Mouse (Mus musculus): ENCODE data around the gene Gabrd. TPM values are rescaled to one million over a fixed set of nuclear protein-coding genes. Genes with fewer than 3 reads are reported as not detected.

Gene Gabrd
- polyA plus RNA-seq, 1 experiment = 0.28 TPM

DNA sequence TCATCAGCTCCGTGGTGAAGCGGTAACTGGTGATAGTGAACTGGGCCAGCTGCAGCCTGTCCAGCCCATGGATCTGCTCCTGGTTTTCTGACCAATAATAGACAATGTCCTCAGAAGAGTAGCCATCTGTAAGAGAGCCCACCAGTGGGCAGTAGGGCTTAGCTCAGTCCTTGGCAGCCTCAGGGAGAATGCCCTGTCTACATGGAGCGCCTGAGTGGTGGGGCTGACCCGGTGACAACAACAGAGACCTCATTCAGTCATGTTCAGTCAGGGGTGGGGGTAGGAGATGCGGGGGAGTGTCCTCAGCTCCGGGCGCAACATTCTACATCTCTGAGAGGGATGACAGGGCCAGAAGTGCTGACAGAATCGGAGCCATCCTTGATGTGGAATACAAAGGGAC is 10.7 kb downstream of the Gabrd start:
- Histone ChIP-seq H3K4me3 (ENCODE audit: insufficient read depth, low read length) (no peak overlapping the region), H3K27ac (ENCODE audit: insufficient read depth, low read depth, low read length) (no peak overlapping the region), H3K4me1 (ENCODE audit: control insufficient read depth, insufficient read depth, low read length) (no peaks in the 10 kb centered on the region)
- TF ChIP-seq POLR2A (IDR thresholded peaks at IDR 0.05; ENCODE audit: borderline replicate concordance, low read depth, low read length) = no peak
- TF ChIP-seq CTCF (IDR thresholded peaks at IDR 0.05; ENCODE audit: low read depth, low read length) = no peak

GRCm38 (mm10) chr4:155383326-155383725 is 14.6 kb downstream of the Gabrd start:
- TF ChIP-seq CTCF (IDR thresholded peaks at IDR 0.05; ENCODE audit: low read depth, low read length) (no peak), POLR2A (IDR thresholded peaks at IDR 0.05; ENCODE audit: borderline replicate concordance, low read depth, low read length) (no peak)
- Histone ChIP-seq H3K4me3 (ENCODE audit: insufficient read depth, low read length) (no peak overlapping the region), H3K4me1 (ENCODE audit: control insufficient read depth, insufficient read depth, low read length) (no peaks in the 10 kb centered on the region), H3K27ac (ENCODE audit: insufficient read depth, low read depth, low read length) (no peak overlapping the region)

DNA sequence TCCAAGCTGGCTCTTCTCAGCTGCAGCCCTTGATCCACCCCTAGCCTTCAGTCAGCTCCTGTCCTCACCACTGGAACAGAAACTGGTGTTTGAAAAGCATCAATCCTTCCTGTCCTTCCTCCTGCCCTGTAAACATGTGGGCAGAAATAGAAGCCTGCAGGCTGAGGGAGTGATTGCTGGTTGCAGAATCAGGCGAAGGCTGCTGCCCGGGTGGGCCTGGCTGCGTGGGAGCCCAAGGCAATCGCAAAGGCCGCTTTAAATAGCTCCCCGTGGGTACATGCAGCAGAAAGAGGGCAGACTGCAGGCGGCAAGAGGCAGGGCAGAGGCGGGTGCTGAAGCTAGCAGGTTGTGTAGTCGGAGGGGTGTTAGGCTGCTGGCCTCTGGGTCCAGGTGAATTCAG is 15.2 kb downstream of the Gabrd start:
- Histone ChIP-seq H3K4me1 (ENCODE audit: control insufficient read depth, insufficient read depth, low read length) (no peaks in the 10 kb centered on the region), H3K27ac (ENCODE audit: insufficient read depth, low read depth, low read length) (no peak overlapping the region), H3K4me3 (ENCODE audit: insufficient read depth, low read length) (no peak overlapping the region)
- TF ChIP-seq CTCF (IDR thresholded peaks at IDR 0.05; ENCODE audit: low read depth, low read length) = no peak
- TF ChIP-seq POLR2A (IDR thresholded peaks at IDR 0.05; ENCODE audit: borderline replicate concordance, low read depth, low read length) = no peak

DNA sequence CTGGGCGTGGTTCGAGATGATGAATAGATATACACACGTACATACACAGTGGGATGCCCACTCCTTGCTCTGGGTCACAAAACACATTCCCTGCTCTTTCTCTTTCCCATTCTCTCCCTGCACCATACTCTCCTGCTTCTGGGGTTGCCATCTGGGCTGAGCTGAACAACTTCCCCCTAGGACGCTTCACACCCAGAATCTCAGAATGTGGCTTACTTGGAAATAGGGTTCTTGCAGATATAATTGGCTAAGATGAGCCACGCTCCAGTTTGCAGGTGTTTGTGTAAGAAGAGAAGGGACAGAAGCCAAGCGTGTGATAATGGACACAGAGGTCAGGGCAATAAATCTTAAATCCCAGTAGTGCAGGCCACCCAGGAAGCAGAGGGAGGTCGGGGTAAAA is 15.9 kb downstream of the Gabrd start:
- TF ChIP-seq POLR2A (IDR thresholded peaks at IDR 0.05; ENCODE audit: borderline replicate concordance, low read depth, low read length) (no peak), CTCF (IDR thresholded peaks at IDR 0.05; ENCODE audit: low read depth, low read length) (no peak)
- no peak overlapping the region for H3K4me3 ChIP-seq (ENCODE audit: insufficient read depth, low read length)
- H3K4me1 ChIP-seq (ENCODE audit: control insufficient read depth, insufficient read depth, low read length) = no peaks in the 10 kb centered on the region
- no peak overlapping the region for H3K27ac ChIP-seq (ENCODE audit: insufficient read depth, low read depth, low read length)

DNA sequence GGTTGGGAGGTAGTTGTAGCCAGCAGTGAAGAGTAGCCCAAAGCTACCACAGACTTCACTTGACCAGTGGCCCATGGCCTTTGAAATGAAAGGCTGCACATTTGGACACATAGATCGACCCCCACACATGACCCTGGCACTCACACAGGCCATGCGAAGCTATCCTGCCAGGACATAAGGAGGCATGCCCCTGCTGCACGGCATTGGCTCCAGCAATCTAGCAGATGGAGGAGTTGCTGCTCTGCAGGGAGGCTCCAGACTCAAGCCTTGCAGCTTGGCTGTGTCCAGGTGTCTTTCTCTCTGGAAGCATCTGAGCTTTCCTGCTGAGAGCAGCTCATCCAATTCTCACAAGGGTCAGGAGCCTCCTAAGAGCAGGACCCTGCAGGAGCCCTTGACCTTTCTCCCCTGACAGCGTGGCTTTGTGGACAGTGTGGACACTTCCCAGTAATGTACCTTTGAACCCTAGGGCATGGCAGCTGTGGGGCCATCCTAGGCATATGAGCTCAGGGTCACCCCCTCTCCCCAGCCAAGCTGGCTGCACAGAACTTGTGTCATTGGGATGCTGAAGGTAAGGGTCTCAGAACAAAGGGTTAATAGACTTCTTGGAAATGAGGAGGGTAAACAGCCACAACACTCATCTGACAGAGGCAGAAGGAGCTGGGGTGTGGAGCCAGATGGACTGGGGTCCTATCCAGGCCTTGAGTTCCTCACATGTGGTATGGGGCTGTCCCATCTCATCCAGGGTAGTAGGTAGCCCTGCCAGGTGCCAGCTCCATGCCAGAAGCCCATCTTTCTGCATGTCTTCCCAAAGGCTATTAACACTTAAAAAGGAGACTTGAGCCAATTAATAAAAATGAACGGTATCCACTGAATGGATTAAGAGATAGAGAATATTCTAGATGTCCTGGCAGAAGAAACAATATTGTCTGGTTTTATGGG is 25.8 kb downstream of the Gabrd start:
- no peak overlapping the region for H3K27ac ChIP-seq (ENCODE audit: insufficient read depth, low read depth, low read length)
- H3K4me3 ChIP-seq (ENCODE audit: insufficient read depth, low read length) = no peak overlapping the region
- no peaks in the 10 kb centered on the region for H3K4me1 ChIP-seq (ENCODE audit: control insufficient read depth, insufficient read depth, low read length)
- no peak for TF ChIP-seq CTCF (IDR thresholded peaks at IDR 0.05; ENCODE audit: low read depth, low read length)
- no peak for TF ChIP-seq POLR2A (IDR thresholded peaks at IDR 0.05; ENCODE audit: borderline replicate concordance, low read depth, low read length)

- Histone ChIP-seq H3K4me3 (ENCODE audit: insufficient read depth, low read length) (no peak overlapping the region), H3K27ac (ENCODE audit: insufficient read depth, low read depth, low read length) (no peak overlapping the region)
- TF ChIP-seq CTCF (IDR thresholded peaks at IDR 0.05; ENCODE audit: low read depth, low read length) = no peak
Measured at GRCm38 (mm10) chr4:155370737-155371715, 26.9 kb downstream of the Gabrd start.

GRCm38 (mm10) chr4:155368684-155369083 is 29.2 kb downstream of the Gabrd start:
- H3K27ac ChIP-seq (ENCODE audit: insufficient read depth, low read depth, low read length) = no peak overlapping the region
- H3K4me3 ChIP-seq (ENCODE audit: insufficient read depth, low read length) = no peak overlapping the region
- TF ChIP-seq CTCF (IDR thresholded peaks at IDR 0.05; ENCODE audit: low read depth, low read length) = peak; percentile 46
- TF ChIP-seq POLR2A (IDR thresholded peaks at IDR 0.05; ENCODE audit: borderline replicate concordance, low read depth, low read length) = no peak
- no peaks in the 10 kb centered on the region for H3K4me1 ChIP-seq (ENCODE audit: control insufficient read depth, insufficient read depth, low read length)

More at GRCm38 (mm10) chr4:155370737-155371715, 26.9 kb downstream of the Gabrd start:
- no peaks in the 10 kb centered on the region for H3K4me1 ChIP-seq (ENCODE audit: control insufficient read depth, insufficient read depth, low read length)

DNA sequence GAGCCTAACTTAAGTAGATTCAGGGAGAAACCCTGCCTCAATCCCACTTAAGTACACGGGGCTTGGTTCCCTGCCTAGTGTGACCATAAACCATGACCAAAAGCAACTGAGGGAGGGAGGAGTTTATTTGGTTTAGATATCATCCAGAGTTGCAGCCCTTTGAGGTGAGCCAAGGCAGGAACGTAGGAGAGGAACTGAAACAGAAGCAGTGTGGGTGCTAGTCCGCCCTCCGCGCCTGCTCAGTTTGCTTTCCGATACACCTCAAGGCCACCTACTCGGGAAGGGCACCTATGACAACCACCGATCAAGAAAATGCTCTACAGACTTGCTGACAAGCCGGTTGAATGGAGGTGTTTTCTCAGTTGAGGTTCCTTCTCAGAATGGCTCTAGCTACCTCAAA is 30.2 kb downstream of the Gabrd start:
- no peak for TF ChIP-seq POLR2A (IDR thresholded peaks at IDR 0.05; ENCODE audit: borderline replicate concordance, low read depth, low read length)
- no peak for TF ChIP-seq CTCF (IDR thresholded peaks at IDR 0.05; ENCODE audit: low read depth, low read length)
- H3K4me1 ChIP-seq (ENCODE audit: control insufficient read depth, insufficient read depth, low read length) = no peaks in the 10 kb centered on the region
- no peak overlapping the region for H3K4me3 ChIP-seq (ENCODE audit: insufficient read depth, low read length)
- no peak overlapping the region for H3K27ac ChIP-seq (ENCODE audit: insufficient read depth, low read depth, low read length)

DNA sequence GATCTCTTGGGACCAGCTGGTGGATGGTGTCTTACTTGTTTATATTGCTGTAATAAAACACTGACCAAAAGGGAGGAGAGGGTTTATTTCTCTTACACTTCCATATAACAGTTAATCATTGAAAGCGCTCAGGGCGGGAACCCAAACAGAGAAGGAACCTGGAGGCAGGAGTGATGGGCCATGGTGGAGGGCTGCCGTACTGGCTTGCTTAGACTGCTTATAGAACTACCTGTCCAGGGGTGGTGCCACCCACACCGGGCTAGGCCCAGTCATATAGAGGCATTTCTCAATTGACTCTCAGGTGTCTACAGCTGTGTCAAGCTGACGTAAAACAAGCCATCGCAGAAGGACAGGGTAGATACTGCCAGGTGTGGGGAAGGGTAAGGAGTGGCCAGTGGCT is 31.1 kb downstream of the Gabrd start:
- no peak overlapping the region for H3K4me3 ChIP-seq (ENCODE audit: insufficient read depth, low read length)
- no peak overlapping the region for H3K27ac ChIP-seq (ENCODE audit: insufficient read depth, low read depth, low read length)
- no peak for TF ChIP-seq CTCF (IDR thresholded peaks at IDR 0.05; ENCODE audit: low read depth, low read length)
- H3K4me1 ChIP-seq (ENCODE audit: control insufficient read depth, insufficient read depth, low read length) = no peaks in the 10 kb centered on the region

DNA sequence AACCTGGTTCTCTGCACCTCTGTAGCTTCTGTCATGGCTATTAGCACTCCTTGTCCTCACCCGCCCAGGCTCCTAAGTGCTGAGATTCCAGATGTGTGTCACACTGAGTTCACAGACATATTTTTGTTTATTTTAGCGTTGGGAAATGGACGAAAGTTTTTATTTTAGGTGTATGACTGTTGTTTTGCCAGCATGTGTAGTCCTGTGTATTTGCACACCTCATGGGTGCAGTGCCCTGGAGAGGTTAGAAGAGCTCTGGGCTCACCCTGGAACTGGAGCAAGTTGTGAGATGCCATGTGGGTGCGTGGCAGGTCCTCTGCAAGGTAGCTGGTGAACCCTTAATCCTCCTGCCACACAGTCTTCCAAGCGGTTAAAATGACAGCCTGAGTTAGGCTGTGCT is 35.5 kb downstream of the Gabrd start:
- no peak overlapping the region for H3K27ac ChIP-seq (ENCODE audit: insufficient read depth, low read depth, low read length)
- no peaks in the 10 kb centered on the region for H3K4me1 ChIP-seq (ENCODE audit: control insufficient read depth, insufficient read depth, low read length)
- TF ChIP-seq CTCF (IDR thresholded peaks at IDR 0.05; ENCODE audit: low read depth, low read length) = no peak
- TF ChIP-seq POLR2A (IDR thresholded peaks at IDR 0.05; ENCODE audit: borderline replicate concordance, low read depth, low read length) = no peak
- no peak overlapping the region for H3K4me3 ChIP-seq (ENCODE audit: insufficient read depth, low read length)

Data from bone marrow macrophage, adult 2 months (primary cell).